Mouse (Mus musculus) kidney, adult 8-10 months (tissue): ENCODE data around the gene Man2a2.

ENCODE experiments used
- DNase-seq, 2 experiments: peaks; one replicate each; pipeline ENCODE4 v3.0.0; 2022

Gene Man2a2

DNA sequence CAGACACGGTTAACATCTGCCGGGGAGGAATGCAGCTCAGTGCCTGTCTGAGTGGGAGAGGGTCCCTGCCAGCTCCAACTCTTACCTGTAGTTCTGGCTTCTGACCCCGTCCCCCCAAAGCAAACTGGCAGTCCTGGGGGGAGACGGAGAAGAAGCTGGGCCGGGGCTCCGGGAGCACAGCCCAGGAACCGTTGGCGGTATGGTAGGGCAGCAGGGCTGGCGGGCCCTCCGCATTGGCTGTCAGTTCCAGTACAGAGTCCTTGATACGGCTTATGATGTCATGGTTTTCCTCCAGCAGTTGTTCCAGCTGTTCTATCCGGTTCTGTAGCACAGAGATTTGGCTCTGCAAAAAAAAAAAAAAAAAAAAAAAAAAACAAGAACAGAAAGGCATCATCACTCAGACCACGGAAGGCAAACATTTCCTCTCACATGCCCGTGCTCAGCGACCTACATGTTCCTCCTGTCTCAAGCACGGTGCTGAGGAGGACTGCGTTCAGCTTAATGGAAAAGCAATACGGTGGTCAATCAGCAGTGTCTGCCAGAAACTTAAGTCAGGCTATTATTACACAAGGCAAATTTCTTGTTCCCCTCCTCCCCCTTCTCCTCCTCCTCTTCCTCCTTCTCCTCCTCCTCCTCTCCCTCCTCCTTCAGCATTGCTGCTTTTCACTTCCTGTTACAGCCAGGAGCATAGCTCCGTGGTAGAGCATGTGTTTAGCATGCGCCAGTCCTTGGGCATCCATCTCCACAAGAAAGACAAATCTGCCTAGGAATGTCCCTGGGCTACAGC is 2.3 kb downstream of the Man2a2 start:
- no peak for DNase-seq

DNA sequence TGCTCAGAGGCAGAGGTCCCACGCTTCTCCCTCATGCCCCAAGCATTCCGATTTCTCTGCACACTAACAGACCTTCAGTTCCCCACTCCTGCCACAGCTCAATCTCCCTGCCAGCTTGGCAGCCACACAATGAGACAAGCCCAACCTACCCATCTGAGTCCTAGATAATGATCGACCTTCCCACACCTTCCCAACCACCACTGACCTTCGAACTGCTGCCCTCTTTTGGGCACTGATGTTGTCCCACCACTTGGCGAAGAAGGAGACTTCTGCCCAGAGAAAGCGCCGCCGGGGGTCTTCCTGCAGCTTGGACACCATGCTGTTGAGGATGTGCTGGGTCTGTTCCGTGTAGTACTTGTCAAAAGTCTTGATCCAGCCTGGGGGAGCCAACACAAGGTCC is 3.2 kb downstream of the Man2a2 start:
- no peak for DNase-seq

DNA sequence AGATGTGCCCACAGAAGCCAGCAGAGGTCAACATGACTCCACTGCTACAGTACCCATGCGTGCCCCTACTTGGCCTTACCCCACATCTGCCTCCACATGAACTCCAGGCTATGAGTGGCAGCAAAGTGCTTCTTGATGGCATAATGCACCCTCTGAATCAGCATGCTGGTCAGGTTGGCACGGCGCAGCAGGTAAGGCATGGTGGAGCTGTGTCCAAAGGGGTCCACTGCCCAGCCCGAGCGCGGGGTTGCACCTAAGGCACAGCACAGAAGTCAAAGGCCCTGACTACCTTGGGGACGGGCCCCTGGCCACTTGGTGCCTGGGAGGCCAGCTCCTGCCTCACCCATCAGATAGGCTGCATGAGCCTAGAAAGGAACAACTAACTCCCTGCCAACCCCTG is 3.9 kb downstream of the Man2a2 start:
- DNase-seq: no peak

DNA sequence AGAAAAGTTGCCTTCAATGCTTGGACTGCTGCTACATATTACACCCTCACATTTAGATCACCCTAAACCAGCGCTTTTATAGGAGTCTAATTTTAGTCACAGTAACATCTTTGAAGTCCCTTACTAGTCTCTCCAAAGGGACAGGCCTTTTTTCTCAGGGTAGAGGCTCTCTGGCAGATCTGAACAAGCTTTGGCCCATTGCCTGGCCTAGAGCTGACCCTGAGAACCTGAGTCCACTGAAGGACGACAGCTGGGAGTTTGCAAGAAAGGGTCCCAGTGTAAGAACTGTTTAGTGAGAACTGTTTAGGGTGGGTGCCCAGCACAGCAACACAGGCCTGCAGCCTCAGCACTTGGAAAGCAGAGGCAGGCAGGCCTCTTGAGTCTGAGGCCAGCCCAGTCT is 5.4 kb downstream of the Man2a2 start:
- no peak for DNase-seq

DNA sequence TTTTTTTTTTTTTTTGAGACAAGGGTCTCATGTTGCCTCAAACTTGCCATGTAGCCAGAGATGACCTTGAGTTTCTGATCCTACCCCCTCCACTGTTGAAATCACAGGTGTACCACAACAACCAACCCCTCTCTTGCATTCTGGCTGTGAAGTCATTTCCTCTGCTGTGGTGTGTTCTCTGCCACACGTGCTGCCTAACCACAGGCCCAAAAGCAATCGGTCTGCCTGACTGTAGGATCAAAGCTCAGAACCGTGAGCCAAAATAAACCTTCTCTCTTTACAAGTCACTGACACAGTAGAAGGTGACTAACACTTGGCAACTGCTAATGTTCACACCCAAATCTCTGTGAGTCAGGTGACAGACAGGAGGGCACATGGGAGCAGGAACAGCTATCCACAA is 10.7 kb downstream of the Man2a2 start:
- no peak for DNase-seq

DNA sequence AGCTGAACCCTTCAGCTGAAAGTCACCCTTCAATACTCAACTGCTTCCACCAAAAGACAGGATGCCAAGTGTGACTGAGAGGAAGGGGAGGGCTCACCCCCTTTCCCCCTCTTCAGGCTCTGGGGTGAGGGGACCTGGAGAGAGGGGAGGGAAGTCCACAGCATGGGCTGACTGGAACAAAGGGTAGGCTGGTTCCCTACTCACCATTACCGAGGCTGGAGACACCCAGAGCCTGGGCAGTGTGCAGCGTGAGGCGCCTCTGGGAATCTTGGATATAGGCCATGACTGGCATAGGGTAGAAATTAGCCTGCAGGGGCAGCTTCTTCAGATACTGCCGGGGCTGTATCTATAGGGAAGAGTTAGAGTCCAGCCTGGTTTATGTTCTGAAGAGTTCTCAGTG is 13.1 kb downstream of the Man2a2 start:
- no peak for DNase-seq

DNA sequence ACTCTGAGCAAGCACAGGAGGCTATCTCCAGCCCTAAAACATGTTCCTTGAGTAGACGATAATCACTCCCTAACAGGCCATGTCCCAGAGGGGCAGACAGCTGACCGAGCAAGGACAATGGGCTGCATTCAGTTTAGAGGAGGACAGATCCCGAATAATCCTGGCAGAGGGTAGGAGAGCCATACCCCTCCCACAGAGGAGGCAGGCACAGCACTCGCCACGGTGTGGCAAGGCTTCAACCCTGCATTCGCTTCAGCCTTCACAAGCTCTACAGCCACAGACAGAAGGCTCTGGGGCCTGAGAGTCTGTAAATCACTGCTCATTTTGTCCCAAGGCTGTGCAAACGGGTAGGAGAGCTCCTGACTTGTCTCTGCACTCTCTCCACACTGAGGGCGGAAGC is 14.0 kb downstream of the Man2a2 start:
- DNase-seq: no peak

DNA sequence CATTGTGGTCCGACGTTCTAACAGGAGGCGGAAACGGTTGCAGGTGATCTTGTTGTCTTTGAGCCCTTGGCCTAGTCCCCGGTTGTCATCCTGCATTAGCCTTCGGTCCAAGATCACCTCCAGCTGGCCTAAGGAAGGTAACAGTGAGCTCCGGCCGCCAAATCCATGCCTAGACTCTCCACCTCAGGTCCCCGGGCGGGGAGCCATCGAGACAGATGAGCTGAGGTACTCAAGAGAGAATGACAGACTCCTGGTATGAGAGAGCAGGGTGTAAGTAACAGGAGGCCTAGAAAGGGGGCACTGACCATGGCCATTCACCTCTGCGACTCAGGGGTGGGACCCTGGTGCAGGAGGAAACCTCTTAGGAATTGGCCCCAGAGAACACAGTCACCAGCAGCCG is 14.8 kb downstream of the Man2a2 start:
- DNase-seq: no peak

DNA sequence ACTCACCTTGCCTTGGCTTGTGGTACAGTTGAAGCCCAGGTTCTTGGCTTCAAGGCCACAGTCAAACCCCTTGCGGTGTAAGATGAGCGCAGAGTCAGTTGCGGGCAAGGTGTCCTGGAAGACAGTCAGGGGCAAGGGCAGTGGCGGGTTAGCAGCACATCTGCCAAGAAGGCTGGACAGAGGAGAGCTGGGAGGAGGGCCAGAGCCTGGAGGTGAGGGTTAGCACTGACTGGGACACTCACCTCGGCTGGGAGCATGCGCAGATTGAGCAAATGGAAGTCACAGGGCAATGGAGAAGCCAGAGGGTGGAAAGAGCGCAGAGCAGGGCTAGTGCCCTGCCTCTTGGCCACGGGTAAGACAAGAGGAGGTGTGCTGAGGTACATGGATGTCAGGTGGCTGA is 18.3 kb downstream of the Man2a2 start:
- no peak for DNase-seq

DNA sequence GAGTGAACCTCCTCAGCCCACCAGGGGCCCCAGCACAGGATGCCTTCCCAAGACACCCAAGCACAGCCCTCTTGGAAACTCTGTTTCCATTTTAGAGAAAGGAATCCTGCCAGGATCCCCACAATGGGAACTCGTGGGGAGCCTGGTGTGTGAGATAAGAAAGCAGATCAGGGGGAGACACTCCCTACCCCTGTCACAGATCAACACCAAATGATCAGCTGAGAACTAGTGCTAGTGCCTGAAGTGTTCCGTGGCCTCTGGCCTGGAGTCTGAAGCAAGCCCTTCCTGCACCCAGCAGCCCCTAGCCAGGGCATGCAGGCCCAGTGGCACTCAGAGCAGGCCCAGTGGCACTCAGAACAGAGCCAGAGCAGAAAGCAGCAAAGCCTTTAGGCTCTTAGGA is 20.4 kb downstream of the Man2a2 start:
- no peak for DNase-seq

DNA sequence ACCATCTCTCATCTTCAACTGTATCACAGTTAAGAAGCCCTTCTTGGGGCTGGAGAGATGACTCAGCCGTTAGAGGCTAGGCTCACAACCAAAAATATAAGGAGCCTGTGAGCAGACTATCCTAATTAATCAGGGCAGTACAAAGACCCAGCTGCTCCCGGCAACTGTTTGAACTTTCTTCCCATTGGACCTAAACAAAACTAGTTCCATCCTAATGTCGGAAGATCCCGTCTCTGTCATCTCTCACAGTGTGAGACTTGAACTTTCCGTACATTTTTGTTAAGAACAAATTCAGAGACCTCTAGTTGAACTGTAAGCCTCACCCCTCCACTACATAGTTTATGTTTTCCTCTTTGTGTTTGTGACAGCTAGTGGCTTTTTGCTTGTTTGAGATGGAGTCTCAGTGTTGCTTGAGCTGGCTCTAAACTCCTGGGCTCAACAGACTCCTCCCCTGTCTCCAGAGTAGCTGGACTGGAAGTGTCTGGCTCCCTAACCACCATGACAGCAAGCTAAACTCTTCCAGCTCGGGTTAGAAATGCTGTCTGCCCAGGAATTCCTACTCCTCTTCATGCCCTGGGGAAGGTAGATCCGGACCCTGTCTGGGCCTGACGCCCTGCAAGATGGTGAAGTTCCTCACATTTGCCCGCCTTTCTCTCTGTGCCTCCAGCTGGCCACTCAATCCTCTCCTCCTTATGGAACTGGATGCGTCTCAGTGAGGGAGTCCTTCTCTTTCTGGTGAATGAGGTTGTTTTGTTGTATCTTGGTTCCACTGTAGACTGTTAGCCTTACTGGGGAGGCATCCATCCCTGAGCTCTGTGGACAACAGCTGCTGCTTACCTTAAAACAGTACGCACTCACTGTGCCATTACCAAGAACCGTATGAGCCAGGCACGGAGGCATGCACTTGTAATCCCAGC is 23.2 kb downstream of the Man2a2 start:
- DNase-seq: no peak

DNA sequence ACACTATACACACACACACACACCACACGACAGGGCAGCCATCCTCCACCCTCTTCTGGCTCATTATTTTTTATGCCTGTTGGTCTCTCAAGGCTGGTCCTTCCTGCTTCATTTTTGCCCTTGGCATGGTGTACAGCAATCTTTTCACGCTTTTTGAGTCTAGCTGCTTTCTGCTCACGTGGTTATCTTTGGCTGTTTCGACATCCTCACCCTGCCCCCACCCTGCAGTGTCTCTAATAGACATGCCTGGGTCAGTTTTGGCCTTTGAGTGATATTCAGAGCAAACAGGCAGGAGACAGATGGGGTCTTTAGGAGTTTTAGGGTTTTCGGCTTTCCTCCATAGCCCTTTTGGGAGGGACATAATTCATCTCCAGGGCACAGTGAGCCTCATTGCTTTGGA is 24.3 kb downstream of the Man2a2 start:
- no peak for DNase-seq

DNA sequence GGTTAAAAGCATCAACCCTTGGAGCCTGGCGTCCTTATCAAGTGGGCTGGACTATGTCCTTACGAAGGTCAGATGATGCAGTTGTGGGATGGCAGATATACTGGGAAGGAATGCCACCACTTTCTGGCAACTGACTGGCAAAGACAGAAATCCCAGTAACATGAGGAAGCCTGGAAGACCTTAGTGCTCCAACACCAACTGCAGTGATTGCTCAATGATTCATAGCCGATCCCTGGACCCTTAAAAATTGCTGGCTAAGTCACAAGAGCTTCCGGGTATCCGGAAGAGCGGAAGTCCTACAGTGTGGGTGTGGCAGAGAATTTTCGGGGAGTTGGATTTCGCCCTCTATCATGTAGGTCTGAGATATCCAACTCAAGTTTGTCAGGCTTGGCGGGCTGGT is 25.0 kb downstream of the Man2a2 start:
- DNase-seq: no peak

DNA sequence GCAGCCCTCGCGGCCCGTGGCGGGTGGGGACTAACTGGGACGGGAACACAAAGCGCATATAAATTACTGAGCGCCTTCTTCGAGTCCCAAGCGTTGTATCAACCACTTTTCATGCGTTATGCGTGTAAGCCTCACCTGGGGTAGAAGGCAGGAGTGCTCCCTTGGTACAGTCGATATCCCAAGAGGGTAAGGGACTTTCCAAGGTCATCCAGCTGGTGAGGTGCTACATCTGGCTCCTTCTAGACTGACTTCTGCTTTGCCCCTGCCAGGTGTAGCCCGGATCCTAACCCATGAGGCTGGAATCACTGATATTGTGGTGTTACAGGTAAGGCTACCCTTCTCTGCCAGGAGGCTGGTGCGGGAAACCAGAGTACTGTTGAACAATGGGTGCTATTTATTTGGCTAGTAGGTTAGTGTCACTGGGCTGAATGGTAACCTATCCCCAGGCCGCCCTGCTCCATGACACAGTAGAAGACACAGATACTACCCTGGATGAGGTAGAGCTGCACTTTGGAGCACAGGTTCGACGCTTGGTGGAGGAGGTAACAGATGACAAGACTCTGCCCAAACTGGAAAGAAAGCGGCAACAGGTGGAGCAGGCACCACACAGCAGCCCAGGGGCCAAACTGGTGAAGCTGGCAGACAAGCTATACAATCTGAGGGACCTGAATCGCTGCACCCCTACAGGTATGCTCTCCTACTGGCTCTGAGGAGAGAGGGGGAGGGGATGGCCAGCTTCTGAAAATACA is 27.7 kb downstream of the Man2a2 start:
- DNase-seq: no peak

DNA sequence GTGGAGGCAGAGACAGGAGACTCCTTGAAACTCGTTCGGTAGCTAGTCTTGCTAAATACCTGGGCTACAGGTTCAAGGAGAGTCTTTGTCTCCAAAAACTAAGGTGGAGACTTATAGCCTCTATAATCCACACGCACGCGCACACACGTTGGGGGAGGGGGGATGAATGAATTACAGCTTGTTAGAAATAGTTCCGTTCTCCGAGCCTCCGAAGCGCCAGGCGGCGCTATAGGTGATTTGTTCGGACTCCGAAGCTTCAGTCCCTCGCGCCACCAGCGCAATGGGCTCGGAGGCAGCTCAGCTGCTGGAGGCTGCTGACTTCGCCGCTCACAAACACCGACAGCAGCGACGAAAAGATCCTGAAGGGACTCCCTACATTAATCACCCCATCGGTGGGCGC is 28.3 kb downstream of the Man2a2 start, which contains the start of gene Hddc3:
Hddc3 (plus strand) TSS at position 247 of the 400 bp plus-strand sequence.
- DNase-seq: peak; percentile 90 to 96

DNA sequence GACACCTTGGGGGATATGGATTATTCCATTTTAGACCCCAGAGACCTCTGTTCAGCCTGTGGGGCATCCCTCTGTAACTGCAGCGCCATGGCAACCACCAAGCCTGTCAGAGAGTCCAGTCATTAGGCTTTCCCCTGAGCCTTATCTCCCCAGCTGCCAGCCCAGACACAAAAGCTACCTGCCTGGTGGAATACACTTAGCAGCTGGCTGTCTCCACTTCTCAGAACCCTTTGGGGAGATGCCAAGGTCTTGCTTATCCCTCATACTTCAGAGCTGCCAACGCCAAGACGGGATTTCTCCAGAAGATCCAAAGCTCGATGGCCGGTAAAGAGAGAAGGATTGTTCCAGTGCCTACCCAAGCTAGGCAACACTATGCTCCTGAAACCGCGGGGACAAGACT is 29.4 kb downstream of the Man2a2 start:
- no peak for DNase-seq

DNA sequence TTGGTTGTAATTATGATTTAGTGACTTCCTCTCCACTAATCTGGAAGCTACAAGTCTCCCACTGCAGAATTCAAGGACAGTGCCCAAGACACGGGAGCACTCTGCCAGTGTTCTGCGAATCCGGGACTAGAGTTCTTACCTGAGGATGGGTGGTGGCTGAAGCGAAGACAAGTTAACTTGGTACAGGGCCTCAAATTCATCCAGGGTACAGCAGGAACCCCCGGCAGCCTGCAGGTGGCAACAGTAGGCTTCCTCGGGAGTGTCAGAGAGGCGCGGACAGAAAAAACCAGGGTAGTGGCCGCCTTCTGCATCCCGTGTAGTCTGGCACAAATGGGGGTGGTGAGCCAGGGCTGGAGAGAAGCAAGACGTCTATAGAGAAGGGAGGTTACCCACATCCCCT is 30.4 kb downstream of the Man2a2 start, which contains the start of gene Unc45a:
Unc45a (minus strand) TSS at position 213 of the 400 bp plus-strand sequence.
- peak; percentile 70 to 79 for DNase-seq

DNA sequence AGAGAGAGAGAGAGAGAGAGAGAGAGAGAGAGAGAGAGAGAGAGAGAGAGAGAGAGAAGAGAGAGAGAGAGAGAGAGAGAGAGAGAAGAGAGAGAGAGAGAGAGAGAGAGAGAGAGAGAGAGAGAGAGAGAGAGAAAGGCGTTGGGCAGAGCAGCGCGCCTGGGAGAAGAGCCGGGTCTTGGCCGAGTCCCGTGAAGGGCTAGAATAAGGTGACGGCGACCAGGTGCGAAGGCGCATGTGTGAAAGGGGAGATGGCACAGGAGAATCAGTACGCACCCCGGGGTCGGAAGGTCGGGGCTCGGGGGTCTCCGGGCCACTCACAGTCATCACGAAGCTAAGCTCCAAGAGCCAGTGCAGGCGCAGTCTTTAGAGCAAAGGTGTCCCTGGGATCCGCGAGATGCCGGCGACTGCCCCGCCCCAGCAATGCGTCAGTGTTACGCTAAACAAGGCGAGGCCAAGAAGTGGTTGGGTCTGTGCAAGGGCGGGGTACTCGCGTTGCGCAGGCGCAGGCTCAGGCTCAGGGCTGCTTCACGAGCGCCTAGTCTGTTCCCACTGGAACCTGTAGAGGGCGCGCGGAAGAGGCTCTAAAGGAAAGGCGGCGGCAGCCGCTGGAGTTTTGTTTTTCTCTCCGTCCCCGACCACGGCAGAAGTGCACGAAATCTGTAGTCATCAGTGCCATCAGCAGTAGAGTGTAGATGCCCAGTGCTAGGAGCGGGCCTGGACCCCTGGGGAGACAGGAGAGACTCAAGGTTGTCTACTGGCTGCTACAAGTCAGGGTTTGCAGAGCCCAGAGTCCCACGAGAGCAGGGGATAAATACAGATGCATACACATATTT is 31.2 kb downstream of the Man2a2 start:
- DNase-seq: peak; percentile 98

DNA sequence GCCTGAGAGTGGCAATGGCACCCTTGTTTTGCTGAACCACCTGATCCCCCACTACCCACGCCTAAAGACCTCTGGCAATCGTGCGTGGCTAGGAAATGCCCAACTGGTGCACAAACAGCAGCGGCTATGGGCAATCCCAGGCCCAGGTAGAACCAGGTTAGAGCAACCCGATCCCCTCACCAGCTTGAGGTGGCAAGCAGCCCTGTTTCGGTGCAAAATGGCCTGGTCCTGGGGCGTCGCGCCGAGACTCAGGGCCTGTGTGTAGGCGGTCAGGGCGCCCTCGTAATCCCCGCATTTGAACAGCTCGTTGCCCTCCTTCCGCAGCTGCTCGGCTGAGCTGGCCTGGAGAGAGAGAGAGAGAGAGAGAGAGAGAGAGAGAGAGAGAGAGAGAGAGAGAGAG is 31.8 kb downstream of the Man2a2 start:
- no peak for DNase-seq

DNA sequence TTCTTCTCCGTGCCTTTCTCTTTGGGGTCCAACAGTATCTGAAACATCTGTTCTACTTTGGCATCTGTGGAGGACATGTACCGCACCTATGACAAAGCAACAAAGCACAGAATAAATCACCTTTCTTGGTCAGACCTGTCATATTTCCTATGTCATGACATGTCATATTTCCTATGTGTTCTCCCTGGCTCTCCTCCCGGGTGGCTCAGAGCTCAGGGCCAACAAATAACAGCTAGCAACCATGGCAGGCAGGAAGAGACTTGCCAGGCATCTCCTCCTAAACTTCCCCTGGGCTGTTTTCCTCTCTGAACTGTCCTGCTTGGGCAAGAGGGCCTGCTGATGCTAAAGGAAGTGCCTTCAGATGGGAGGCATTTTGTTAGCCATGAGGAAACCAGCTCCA is 34.2 kb downstream of the Man2a2 start:
- DNase-seq: no peak

DNA sequence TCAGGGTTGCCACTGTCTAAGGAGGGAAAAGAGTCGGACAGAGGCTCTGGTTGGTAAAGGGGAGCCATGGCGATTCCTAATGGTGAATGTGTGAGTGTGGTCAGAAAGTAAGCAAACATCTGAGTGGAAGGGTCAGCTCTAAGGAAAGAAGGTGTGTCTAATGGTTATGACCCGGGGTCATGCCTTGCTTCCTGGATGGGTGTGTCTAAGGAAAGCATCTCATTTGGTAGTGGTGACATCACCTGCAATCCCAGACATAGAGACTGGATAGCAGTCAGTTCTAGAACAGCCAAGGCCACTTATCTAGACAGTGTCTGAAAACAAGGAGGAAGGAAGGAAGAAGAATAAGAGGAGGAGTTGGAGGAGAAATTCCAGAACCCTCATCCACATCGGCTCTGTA is 36.3 kb downstream of the Man2a2 start:
- no peak for DNase-seq

DNA sequence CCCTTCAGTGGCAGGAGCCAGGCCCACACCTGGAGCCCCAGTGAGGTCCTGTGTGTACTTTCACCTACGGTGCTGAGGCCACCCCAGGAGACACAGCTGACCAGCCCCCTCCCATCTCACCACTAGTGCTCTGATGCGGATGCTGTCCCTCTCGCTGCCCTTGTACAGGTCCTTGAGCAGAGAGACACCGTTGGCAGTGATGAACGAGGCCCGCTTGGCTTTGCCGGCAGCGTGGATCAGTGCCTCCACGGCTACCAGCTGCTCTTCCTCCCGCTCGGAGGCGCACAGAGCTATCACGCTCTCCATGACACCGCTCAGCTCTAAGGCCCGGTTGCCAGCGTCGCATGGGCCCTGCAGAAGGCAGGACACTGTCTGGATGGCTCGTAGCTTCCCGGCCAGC is 39.7 kb downstream of the Man2a2 start:
- DNase-seq: no peak
